Mouse (Mus musculus): ENCODE data around the gene Lyrm4.

Gene Lyrm4

GRCm38 (mm10) chr13:36117143-36118014 lies at the start of gene Lyrm4, which contains the start of gene Fars2:
Gene Lyrm4 (minus strand): TSS chr13:36117526.
Gene Fars2 (plus strand): TSS chr13:36117412.
- DNase-seq (ENCODE audit: low spot score in 2 of 2), result peak; percentile 91 to 95

DNA sequence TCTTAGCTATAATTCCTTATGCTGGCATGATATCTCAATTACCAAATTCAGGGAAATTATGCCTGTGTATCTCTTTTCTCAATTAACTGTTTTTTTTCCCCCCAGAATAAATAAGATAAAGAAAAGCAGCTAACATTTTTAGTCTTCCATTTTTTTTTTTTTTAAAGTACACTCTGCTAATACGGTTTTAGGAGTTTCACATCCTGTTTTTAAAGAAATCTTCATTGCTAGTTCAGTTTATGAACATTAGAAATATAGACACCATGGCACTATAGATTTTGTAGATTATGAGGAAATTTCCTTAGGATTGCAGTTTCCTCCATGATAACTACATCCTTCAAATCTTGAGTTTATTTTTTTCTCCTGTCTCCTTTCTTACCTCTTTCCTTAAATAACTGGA lies 46.6 kb upstream of the Lyrm4 start:
- DNase-seq (ENCODE audit: low spot score in 2 of 2), result no peak

GRCm38 (mm10) chr13:36163411-36163810 lies 46.1 kb upstream of the Lyrm4 start:
- DNase-seq (ENCODE audit: low spot score in 2 of 2), result no peak

DNA sequence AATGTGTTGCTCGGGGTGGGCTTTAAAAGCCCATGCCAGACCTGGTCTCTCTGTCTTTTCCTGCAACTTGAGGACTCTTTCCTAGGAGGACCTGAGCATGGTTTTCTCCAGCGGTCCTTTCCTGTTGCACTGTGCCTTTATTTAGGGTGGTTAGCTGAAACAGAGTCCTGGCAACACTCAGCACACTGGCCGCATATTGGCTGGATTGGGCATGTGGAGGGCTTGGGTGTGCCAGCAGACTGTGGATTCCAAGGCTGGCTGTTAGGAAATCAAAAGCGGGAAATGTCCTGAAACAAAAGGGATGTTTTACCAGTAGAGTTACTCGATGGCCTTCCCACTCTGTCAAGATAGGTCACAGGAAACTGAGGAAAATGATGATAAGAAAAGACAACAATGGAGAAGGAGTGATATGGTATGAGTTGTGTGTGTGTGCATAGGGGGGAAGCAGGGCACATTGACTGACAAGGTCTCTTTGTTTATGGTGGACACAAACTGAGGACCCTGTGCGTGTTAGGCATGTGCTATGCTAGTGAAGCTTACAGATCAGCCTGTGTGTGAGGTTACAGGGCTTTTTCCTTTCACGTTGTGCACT lies 39.1 kb upstream of the Lyrm4 start:
- DNase-seq (ENCODE audit: low spot score in 2 of 2), result no peak

- DNase-seq (ENCODE audit: low spot score in 2 of 2), result no peak
Observed at GRCm38 (mm10) chr13:36152728-36153498, 35.6 kb upstream of the Lyrm4 start.

- DNase-seq (ENCODE audit: low spot score in 2 of 2), result no peak
Observed at GRCm38 (mm10) chr13:36150272-36150671, 32.9 kb upstream of the Lyrm4 start.

GRCm38 (mm10) chr13:36149175-36149939 lies 32.0 kb upstream of the Lyrm4 start:
- DNase-seq (ENCODE audit: low spot score in 2 of 2), result no peak

GRCm38 (mm10) chr13:36145601-36146000 lies 28.3 kb upstream of the Lyrm4 start:
- no peak for DNase-seq (ENCODE audit: low spot score in 2 of 2)

DNA sequence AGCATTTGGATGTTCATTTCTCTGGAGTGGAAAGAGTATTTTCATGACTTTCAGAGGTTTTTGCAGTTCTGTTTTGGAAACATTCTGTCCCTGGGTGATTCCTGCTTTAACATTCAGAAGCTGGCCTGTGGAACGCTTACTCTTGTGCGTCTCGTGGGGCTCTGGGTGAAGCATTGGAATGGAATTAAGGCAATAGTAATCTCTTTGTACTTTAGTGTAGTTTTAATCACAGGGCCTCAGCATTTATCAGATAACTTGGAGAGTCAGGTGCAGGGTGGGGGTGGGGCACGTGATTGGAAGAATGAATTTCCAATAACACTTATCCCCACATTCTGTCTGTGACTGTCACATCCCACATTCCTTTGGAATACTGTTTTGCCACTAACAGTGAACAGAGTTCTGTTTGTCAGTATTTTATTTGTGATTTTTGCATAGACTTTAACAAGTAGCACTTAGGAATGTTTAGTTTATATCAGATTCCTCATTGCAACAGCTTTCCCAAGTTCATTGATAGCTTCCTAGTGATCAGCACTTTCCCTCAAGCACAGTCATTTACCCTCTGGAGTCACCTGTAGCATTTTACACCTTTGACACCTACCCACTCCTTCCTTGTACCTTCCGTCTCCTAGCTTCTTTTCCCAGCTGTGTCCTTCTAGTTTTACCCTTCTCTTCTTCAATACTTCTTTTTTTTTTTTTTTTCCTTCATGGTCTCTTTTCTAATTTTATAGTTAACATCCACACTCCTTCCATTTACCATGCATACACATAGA lies 23.1 kb upstream of the Lyrm4 start:
- no peak for DNase-seq (ENCODE audit: low spot score in 2 of 2)

GRCm38 (mm10) chr13:36139703-36140102 lies 22.4 kb upstream of the Lyrm4 start:
- DNase-seq (ENCODE audit: low spot score in 2 of 2), result no peak

GRCm38 (mm10) chr13:36131992-36132649 lies 14.8 kb upstream of the Lyrm4 start:
- no peak for DNase-seq (ENCODE audit: low spot score in 2 of 2)

DNA sequence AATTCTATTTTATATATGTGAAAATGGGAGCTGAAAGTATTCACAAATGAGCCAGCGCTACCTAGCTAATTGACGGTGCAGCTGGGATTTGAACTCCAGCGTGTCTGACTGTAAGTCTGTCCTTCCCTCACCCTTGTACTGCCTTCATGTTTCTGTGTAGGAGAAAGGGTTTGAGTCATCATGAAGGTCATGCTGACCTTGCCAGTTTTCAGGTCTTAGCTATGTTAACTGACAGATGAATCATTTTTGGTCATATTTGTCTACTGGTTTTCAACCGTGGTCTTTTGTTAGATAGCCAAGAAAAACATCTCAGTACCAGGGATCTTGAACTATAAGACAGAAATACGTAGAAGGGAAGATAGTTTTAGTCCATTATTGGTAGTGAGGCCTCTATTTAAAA lies 14.1 kb upstream of the Lyrm4 start:
- no peak for DNase-seq (ENCODE audit: low spot score in 2 of 2)

DNA sequence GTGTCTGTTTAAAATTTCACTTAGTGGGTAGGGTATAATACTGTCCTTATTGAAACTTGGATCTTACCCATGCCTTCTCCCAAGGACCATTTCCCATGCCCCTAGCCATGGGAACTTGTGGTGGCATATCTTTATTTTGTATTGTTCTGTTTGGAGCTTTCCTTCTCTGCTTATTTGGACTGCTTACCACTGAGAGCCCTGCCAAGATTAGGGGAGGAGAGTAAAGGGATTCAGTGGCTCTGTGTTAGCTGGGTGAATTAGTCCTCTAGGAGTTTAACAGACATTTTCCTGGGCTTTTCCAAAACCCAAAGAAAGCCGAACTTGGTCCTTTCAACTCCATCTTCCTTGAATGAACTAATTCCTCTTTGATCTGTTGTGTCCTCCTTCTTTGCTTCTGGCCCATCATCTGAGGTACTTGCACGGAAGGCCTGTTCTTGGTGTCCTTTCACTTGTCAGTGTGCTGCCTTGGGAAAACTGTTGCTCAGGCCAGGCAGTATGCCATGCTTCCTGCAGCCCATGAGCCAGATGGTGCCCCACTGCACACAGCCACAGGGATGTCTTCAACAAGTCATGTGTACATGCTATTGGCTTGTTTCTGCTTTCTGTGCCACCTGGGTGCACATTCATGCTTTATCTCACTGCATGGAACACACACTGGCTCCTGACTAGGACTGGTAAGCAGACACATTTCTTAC lies 12.2 kb upstream of the Lyrm4 start:
- no peak for DNase-seq (ENCODE audit: low spot score in 2 of 2)

GRCm38 (mm10) chr13:36120606-36121005 lies 3.3 kb upstream of the Lyrm4 start:
- DNase-seq (ENCODE audit: low spot score in 2 of 2), result no peak

GRCm38 (mm10) chr13:36119684-36120083 lies 2.4 kb upstream of the Lyrm4 start:
- DNase-seq (ENCODE audit: low spot score in 2 of 2), result no peak

DNA sequence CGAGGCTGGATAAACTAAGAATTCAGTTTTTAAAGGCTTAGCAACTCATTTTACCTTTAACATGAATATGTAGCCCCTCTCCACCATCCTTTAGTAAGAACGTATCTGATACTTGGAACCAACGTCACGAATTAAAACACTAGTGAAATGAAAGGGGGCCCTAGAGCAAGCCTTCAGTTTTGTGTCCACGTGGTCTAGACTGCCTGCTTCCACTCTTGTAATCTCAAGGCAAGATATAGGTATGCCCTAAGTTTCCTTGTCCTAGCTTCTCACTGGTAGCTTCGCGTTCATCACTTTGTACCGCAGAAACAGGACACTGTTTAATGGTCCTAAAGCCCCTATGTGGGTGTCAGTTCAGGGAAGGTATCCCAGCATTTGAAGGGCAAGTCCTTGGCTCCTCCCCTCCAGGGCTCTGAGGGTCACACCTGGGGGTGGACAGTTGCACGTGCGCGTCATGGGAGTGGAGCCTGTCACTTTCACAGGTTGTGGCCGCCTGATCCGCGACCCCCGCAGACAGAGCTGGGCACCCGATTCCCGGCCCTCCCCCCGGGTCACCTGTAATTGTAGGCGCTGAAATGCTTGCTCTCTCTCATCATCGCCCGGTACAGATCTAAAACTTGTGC lies 695 bp downstream of the Lyrm4 start:
- peak; percentile 28 to 34 for DNase-seq (ENCODE audit: low spot score in 2 of 2)

DNA sequence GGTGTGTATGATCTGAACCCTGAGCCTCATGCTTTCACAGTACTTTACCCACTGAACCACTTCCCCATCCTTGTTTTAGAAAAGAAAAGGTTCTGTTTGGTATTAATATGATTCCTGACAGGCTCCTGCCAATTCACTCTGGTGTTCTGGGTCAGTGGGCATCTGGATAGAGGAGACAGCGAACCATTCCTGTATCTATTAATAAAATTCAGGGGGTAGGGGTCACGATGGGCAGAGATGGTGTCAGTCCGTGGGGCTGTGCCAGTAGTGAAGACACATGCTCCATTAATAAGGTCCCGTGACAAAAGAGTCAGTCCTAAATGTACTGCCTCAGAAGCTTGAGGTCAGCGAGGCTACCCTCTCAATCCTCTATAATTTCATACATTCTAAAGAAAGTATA lies 4.1 kb downstream of the Lyrm4 start:
- no peak for DNase-seq (ENCODE audit: low spot score in 2 of 2)

DNA sequence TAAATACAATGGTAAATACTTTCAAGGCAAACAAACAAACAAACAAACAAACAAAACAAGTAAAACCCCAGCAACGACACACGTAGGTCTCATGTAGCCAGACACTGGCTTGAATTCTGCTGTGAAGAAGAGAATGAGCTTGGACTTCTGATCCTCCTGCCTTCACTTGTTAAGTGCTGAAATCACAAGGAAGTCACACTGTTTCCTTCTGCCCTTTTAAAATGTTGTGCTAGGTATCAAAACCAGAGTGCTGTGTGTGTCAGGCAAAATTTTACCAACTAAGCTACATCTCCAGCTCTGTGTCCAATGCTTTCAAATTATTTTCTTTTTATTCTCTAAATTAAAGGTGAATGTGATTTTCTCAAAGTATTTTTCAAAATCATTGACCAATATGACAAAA lies 6.0 kb downstream of the Lyrm4 start:
- DNase-seq (ENCODE audit: low spot score in 2 of 2), result no peak

DNA sequence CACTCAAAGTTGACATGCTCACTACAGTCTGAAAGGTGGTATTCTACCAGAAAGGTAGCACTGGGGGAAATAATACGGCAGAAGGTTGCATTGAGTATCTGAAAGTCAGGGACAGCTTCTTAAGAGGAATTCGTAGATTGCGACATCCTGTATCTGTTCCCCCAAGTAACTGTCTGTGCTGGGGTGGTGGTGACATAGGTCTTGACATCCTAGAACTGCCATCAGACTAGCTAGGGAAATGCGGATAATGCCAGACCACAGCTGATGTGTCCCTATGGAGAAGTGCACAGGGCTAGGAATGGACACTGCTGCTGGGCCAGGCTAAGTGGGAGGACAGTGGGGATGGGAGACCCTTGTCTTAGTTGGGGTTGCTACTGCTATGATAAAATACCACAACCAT lies 8.8 kb downstream of the Lyrm4 start:
- DNase-seq (ENCODE audit: low spot score in 2 of 2), result no peak
